Mouse (Mus musculus) CH12.LX (cell line): Measurements from ENCODE around the gene Defa21. TPM values are rescaled to one million over a fixed set of nuclear protein-coding genes. Genes with fewer than 3 reads are reported as not detected.

Experiments used
- polyA plus RNA-seq: library from polyadenylated mRNA; unstranded; fragments of >175 nt; gene quantifications from 2 replicates; pipeline ENCODE4 v1.2.1, GENCODE M21; 2012; ENCODE audit warnings: low read depth; ENCODE audit not compliant: insufficient read length
- total RNA-seq, 2 experiments: library from RNA; depleted of rRNA; stranded (reverse); fragments of 300-350 nt in 1 of 2; fragments of >200 nt in 1 of 2; gene quantifications; 2 replicates each; pipeline ENCODE4 v1.2.3; 2012 to 2014

The Defa21 gene
- total and polyA plus RNA-seq, 3 experiments: not detected

Other genes with a start within 250 kb of the Defa21 start
- not detected in 2 replicates for gene Defb33, start 132.9 kb upstream of the Defa21 start, total RNA-seq (2012; rRNA removed)
- gene Defb33, start 132.9 kb upstream of the Defa21 start, total RNA-seq (2014; rRNA removed): not detected in 2 replicates
- not detected in 2 replicates for gene Defb33, start 132.9 kb upstream of the Defa21 start, polyA plus RNA-seq
- not detected in 2 replicates for gene Gm15056, start 122.9 kb upstream of the Defa21 start, total RNA-seq (2012; rRNA removed)
- not detected in 2 replicates for gene Gm15056, start 122.9 kb upstream of the Defa21 start, total RNA-seq (2014; rRNA removed)
- not detected in 2 replicates for gene Gm15056, start 122.9 kb upstream of the Defa21 start, polyA plus RNA-seq
- not detected in 2 replicates for gene Gm6040, start 103.5 kb upstream of the Defa21 start, total RNA-seq (2012; rRNA removed)
- gene Gm6040, start 103.5 kb upstream of the Defa21 start, total RNA-seq (2014; rRNA removed): not detected in 2 replicates
- not detected in 2 replicates for gene Gm6040, start 103.5 kb upstream of the Defa21 start, polyA plus RNA-seq
- not detected in 2 replicates for gene AY761185, start 80.8 kb upstream of the Defa21 start, total RNA-seq (2012; rRNA removed)
- not detected in 2 replicates for gene AY761185, start 80.8 kb upstream of the Defa21 start, total RNA-seq (2014; rRNA removed)
- not detected in 2 replicates for gene AY761185, start 80.8 kb upstream of the Defa21 start, polyA plus RNA-seq
- not detected in 2 replicates for gene Defa23, start 29.5 kb downstream of the Defa21 start, total RNA-seq (2012; rRNA removed)
- not detected in 2 replicates for gene Defa23, start 29.5 kb downstream of the Defa21 start, total RNA-seq (2014; rRNA removed)
- not detected in 2 replicates for gene Defa23, start 29.5 kb downstream of the Defa21 start, polyA plus RNA-seq
- gene Defa35, start 39.5 kb downstream of the Defa21 start, total RNA-seq (2012; rRNA removed): not detected in 2 replicates
- gene Defa35, start 39.5 kb downstream of the Defa21 start, total RNA-seq (2014; rRNA removed): not detected in 2 replicates
- gene Defa35, start 39.5 kb downstream of the Defa21 start, polyA plus RNA-seq: not detected in 2 replicates
- not detected in 2 replicates for gene Defa25, start 58.9 kb downstream of the Defa21 start, total RNA-seq (2012; rRNA removed)
- not detected in 2 replicates for gene Defa25, start 58.9 kb downstream of the Defa21 start, total RNA-seq (2014; rRNA removed)
- not detected in 2 replicates for gene Defa25, start 58.9 kb downstream of the Defa21 start, polyA plus RNA-seq
- gene Gm14851, start 70.5 kb downstream of the Defa21 start, total RNA-seq (2012; rRNA removed): not detected in 2 replicates
- not detected in 2 replicates for gene Gm14851, start 70.5 kb downstream of the Defa21 start, total RNA-seq (2014; rRNA removed)
- gene Gm14851, start 70.5 kb downstream of the Defa21 start, polyA plus RNA-seq: not detected in 2 replicates
- gene Defa30, start 109.1 kb downstream of the Defa21 start, total RNA-seq (2012; rRNA removed): not detected in 2 replicates
- gene Defa30, start 109.1 kb downstream of the Defa21 start, total RNA-seq (2014; rRNA removed): not detected in 2 replicates
- gene Defa30, start 109.1 kb downstream of the Defa21 start, polyA plus RNA-seq: not detected in 2 replicates
- gene Defa22, start 136.7 kb downstream of the Defa21 start, total RNA-seq (2012; rRNA removed): not detected in 2 replicates
- gene Defa22, start 136.7 kb downstream of the Defa21 start, total RNA-seq (2014; rRNA removed): not detected in 2 replicates
- not detected in 2 replicates for gene Defa22, start 136.7 kb downstream of the Defa21 start, polyA plus RNA-seq
- gene Defa31, start 166.1 kb downstream of the Defa21 start, total RNA-seq (2012; rRNA removed): not detected in 2 replicates
- gene Defa31, start 166.1 kb downstream of the Defa21 start, total RNA-seq (2014; rRNA removed): not detected in 2 replicates
- not detected in 2 replicates for gene Defa31, start 166.1 kb downstream of the Defa21 start, polyA plus RNA-seq
- not detected in 2 replicates for gene Gm15293, start 176.0 kb downstream of the Defa21 start, total RNA-seq (2012; rRNA removed)
- gene Gm15293, start 176.0 kb downstream of the Defa21 start, total RNA-seq (2014; rRNA removed): not detected in 2 replicates
- gene Gm15293, start 176.0 kb downstream of the Defa21 start, polyA plus RNA-seq: not detected in 2 replicates
- not detected in 2 replicates for gene Gm15292, start 224.2 kb downstream of the Defa21 start, total RNA-seq (2012; rRNA removed)
- not detected in 2 replicates for gene Gm15292, start 224.2 kb downstream of the Defa21 start, total RNA-seq (2014; rRNA removed)
- not detected in 2 replicates for gene Gm15292, start 224.2 kb downstream of the Defa21 start, polyA plus RNA-seq